Mouse (Mus musculus): Measurements from ENCODE around the gene Ptbp3. TPM values are rescaled to one million over a fixed set of nuclear protein-coding genes. Genes with fewer than 3 reads are reported as not detected.
A peak's percentile ranks its signal among the peaks of the same experiment; 100 is the strongest.
"Not testable (repeated sequence)": the region's sequence is repeated elsewhere in the genome, so short reads cannot be mapped to it uniquely, and the experiment has no call there.

Ptbp3 gene
- 10 to 100 TPM; 37.4 to 41.8 TPM for total RNA-seq (2021)
- long read RNA-seq, partial matches to known transcripts: 0 of 4 reads
- long read RNA-seq, other reads (novel, unspliced or antisense): 4 of 4 reads

- DNase-seq (ENCODE audit: low spot score in 2 of 2): peak; percentile 83 to 91
Observed at GRCm38 (mm10) chr4:59549175-59549976, at the start of gene Ptbp3. Gene Ptbp3 (minus strand): TSS chr4:59549364.

DNA sequence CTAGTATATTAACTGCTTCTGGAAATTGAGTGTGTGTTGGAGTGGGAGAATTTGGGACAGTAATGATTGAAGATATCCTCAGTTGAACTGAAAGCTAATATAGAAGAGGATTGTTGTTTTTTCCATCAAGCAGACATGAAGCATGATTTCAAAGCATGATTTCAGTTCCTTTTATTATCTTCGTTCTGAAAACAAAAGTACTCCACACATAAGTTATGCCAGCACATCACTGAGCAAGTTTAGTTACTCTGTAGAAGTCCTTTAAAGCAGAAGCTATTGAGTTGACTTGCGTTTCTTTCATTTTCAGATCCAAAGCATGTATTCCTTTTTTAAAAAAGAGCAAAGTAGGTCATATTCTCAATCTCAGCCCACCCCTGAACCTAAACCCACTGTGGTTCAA is 47.4 kb upstream of the Ptbp3 start:
- no peak for DNase-seq (ENCODE audit: low spot score in 2 of 2)

- DNase-seq (ENCODE audit: low spot score in 2 of 2): no peak
Observed at GRCm38 (mm10) chr4:59594614-59595013, 45.5 kb upstream of the Ptbp3 start.

GRCm38 (mm10) chr4:59587872-59588226 is 38.7 kb upstream of the Ptbp3 start:
- no peak for DNase-seq (ENCODE audit: low spot score in 2 of 2)

- no peak for DNase-seq (ENCODE audit: low spot score in 2 of 2)
Observed at GRCm38 (mm10) chr4:59587215-59587871, 38.2 kb upstream of the Ptbp3 start.

DNA sequence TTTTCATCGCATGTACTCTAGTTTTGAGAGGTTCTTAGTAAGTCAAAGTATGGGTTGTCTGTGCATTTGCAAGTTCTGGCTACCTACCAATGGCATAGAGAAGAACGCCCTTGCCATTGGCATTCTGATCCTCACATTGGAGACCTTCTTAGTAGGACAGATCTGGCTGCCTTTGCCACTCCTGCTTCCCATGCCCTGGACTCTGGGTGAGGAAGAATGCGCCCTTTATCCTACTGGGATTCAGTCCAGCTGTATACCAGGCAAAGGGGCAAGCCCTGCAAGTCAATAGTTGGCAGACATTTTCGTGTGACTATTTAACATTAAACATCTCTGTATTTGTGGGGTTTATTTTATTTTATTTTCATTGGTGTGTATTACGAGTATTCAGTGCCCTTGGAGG is 35.9 kb upstream of the Ptbp3 start:
- no peak for DNase-seq (ENCODE audit: low spot score in 2 of 2)

DNA sequence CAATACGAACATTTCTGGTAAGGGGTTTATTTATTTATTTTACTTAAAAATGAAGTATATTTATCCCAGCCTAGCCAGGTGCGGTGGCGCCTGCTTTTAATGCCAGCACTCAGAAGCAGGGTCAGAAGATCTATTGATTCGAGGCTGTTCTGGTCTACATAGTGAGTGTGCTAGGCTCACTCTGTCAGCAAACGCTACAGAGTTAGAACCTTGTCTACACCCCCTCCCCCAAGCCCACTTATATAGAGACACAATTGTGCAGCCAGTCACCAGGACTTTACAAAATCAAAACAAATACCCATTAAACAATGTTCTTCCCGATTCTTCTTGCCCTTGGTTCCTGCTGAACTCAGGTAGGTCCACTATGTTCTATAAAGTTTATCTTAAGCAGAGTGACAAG is 33.0 kb upstream of the Ptbp3 start:
- no peak for DNase-seq (ENCODE audit: low spot score in 2 of 2)

DNA sequence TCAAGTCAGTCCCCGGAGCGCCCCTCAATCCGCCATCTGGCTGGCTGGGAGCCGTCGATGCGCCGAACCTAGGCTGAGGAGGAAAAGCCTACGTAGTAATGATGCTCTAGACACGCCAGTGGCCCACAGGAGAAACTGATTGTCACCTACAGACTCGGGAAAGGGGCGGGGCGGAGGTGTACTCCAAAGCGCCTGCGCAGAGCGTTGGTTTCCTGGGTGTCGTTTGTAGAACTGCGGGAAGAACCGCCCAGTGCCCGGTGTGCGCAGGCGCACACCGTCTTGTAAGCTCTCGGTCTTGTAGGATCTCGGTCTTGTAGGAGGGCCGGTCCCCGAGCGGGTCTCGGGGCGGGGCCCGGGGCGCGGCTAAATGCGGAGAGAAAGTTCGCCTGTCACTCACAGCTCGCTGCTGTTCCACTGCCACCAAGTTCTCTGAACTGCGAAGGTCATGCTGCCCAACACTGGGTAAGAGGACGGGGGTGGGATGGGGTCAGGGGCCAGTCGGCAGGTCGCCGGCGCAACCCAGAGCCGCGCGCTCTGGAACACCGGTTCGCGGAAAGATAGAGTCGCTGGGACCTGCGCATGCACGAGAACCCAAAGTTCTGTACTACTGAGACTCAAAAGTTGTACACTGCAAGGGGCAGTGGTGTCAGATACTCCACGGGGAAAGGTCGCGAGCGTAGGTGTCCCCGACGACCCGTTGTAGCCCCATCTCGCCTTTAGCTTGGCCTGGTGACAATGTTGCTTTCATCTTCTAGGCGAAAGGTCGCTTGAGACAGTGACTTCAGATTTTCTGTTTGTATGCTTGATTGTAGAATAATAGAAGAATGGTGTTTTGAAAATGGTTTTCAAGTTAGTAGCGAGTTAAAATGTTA is 32.4 kb upstream of the Ptbp3 start, which contains the start of gene Hsdl2:
Gene Hsdl2 (plus strand): TSS at position 250 of the 872 bp plus-strand sequence.
- DNase-seq (ENCODE audit: low spot score in 2 of 2): peak; percentile 98 to 99

DNA sequence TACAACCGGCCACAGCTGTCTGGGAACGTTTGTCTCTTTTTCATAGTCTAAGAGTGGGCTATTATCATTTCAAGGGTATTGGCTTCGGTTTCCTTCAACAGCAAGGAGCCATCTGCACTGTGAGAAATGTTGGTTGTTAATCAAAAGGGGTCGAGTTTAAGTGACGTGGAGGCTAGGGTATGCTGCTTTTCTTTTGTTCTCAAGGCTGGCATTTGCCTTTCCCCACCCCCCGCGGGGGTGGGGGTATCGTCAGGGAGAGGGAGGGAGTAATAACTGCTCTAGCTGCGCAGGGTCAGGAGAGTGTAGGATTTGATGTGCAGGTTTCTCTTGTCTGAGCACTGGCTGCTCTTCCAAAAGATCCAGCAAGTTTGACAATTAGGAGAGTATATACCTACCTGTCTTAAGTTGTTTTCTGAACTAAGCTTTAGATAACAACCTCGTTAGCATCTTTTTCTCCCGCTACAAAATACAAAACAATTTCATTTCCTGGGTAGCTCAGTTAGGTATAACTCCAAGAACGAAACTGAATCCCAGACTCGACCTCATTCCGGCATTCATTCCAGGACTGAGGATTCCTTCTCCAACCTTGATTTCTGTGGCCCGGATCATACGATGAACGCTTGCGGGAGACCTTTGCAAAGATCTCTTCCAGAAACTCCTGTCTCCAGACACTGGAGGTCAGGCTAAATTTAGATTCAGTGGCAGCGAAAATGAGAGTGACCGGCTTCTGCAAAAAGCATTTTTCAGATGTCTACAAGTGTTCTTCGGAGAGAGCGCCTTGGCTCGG is 31.5 kb upstream of the Ptbp3 start:
- peak; percentile 33 to 37 for DNase-seq (ENCODE audit: low spot score in 2 of 2)

- DNase-seq (ENCODE audit: low spot score in 2 of 2): no peak
Observed at GRCm38 (mm10) chr4:59575184-59575958, 26.2 kb upstream of the Ptbp3 start.

DNA sequence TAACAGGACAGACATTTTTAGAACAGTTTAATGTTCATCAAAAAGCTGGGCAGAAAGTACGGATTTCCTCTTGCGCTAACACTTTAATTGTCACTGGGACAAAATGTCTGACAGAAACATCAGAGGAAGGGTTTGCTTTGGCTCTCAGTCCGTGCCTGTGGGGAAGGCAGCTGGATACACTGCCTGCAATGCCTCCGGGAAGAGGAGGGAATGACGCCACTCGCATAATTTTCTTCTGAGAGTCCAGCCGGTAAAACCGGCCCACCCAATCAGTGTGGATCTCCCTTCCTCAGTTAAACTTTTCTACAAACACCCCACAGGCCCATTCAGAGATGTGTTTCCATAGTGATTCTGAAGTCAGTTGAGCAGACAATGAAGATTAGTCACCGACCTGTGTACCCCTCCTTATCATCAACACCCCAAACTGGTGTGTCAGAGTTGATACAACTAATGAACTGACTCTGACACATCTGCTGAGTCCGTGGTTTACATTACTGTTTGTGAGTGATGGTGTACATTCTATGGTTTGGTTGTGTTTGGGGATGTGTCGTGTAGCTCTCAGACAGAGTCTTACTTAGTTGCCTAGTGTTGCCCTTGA is 23.5 kb upstream of the Ptbp3 start:
- no peak for DNase-seq (ENCODE audit: low spot score in 2 of 2)

DNA sequence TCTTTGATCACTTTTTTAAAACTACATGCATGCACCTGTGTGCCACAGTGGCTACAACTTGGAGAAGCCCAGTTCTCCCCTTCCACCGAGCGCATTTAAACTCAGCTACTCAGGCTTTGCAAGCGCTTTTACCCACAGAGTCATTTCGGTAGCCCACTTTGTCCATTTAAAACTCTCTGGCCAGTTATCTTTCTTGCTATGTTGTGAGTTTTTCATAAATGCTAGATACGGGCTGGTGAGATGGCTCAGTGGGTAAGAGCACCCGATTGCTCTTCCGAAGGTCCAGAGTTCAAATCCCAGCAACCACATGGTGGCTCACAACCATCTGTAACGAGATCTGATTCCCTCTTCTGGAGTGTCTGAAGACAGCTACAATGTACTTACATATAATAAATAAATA is 21.4 kb upstream of the Ptbp3 start:
- DNase-seq (ENCODE audit: low spot score in 2 of 2): not testable (repeated sequence)

GRCm38 (mm10) chr4:59569538-59569937 is 20.4 kb upstream of the Ptbp3 start:
- peak; percentile 74 to 91 for DNase-seq (ENCODE audit: low spot score in 2 of 2)

DNA sequence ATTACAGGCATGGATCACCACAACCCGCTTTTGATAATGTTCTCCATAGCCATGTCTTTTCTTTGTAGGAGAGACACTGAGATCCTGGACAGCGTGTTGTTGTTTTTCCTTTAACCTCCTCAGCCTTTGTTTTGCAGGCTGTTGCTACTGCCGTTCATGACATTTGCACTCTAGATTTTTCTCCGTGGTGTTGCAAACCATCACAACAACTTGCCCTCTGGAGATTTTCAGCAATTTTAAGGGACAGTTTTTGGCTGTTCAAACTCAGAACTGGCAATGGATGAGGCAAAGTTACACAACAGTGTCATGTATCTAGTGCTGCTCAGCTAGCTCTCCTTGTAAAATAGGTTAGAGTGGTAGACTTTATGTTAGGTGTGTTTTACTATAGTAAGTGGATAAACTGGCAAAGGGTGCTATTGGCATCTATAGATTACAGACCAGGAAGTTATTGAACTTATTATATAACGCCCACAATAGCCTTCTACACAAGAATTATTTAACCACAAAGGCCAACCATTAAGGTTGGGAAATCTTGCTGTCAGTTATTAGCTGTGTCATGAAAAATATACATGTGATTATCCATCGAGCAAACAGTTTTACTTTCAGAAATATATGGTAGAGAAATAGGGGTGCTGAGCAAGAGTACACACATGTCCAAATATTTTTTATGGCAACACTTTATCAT is 18.6 kb upstream of the Ptbp3 start:
- no peak for DNase-seq (ENCODE audit: low spot score in 2 of 2)

GRCm38 (mm10) chr4:59565571-59566188 is 16.5 kb upstream of the Ptbp3 start:
- no peak for DNase-seq (ENCODE audit: low spot score in 2 of 2)

DNA sequence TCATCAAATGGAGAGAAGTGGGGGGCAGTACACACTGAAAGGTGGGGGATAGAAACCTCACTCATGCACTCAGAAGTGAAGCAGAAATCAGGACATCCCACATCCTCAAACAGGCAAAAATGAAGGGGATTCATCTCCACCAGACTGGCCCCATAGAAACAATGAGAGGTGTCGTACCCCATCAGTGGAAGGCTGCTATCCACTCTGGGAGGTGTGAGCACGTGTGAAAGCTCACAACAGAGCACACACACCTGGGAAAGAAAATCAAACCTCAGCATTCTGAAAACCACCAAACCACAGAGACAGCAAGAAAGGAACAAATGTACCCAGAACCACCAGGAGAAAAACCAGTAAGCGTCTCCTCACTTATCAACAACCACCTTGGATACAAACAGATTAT is 15.0 kb upstream of the Ptbp3 start:
- no peak for DNase-seq (ENCODE audit: low spot score in 2 of 2)

GRCm38 (mm10) chr4:59560141-59560540 is 11.0 kb upstream of the Ptbp3 start:
- DNase-seq (ENCODE audit: low spot score in 2 of 2): no peak

DNA sequence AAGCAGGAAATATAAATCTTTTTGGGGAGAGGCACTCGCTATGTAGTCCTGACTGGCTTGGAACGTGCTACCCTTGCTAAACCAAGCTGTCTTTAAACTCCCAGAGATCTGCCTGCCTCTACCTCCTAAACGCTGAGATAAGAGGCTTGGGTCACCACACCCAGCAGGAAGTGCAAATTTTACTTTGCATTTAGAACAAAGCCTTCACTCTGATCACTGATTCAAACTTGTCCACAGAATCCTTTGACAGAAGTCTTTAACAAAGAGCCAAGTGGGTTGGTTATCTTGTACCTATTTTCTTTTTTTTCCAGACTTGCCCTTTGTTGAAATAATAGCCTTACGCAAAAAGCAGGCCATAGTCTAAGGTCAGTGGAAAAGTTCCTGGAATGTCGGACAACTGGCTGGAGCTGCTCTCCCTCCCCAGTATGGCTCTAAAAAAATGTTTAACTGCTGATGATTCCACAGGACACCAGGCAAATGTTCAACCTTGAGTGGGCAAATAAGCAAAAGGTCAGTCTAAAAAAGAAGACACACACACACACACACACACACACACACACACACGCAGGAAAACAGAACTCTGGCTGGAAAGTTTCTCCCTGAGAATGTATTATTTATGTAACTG is 9.0 kb upstream of the Ptbp3 start:
- no peak for DNase-seq (ENCODE audit: low spot score in 2 of 2)

Measured in layer of hippocampus, adult 18-20 months (tissue).